Mouse (Mus musculus) testis, postnatal 14 days (tissue): ENCODE measurements around the gene Gm11733.

Experiments used
- DNase-seq: peaks from one replicate; pipeline ENCODE4 v3.0.0; 2021; ENCODE audit warnings: low spot score

Gene Gm11733

DNA sequence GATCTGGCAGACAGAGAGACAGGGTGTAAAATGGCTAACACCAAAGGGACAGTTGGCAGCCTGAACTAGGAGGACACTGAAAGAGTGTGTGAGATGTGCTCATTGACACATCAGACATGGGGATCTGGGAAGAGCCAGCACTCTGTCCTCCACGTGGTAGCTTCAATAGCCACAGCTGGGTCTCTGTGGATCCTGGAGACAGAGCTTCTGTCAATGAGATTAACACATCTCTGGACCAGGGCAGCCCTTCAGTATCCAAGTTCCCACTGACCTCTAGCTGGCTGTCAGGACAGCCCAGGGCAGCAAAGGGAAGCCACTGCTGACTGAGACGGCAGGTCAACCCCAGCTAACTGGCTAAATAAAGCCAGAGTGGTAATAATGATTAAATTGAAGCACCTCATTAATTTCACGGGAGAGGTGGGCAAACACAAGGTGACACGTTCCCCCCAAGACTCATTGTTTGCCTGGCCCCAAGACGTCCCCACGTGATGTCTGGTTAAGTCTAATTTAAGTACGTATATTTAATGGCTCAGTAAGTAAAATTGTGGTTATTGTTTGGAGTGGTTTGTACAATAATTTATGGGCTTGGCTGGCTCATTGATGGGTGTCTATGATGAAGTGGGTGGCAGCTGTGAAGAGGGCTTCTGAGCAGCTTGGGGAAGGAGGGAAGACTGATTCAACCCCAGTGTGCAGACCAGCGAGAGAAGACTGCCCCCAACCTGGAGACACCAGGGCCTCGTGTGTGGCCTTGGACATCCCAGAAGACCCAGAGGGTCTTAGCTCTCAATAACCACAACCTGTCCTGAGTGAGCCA is 51.5 kb downstream of the Gm11733 start:
- no peak for DNase-seq

DNA sequence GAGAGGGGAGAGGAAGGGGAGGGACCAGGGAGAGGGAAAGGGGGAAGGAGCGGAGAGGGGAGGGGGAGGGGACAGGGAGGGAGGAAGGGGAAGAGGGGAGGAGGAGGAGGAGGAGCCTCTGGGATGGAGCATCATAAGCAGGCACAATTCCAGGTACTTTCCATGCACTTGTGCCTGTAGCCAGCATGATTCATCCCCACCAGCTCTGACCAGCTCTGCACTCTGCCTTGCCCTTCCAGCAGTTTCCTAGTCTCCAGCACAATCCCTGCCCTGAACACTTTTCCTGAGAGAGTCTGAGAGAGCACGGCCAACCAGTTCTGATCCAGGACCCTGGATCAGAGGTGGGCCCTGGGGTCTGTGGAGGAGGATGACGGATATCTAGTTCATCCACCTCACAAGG is 52.4 kb downstream of the Gm11733 start:
- DNase-seq, result no peak
